ENCODE assay signal across 32 mouse cellular contexts in the genomic region with DNA sequence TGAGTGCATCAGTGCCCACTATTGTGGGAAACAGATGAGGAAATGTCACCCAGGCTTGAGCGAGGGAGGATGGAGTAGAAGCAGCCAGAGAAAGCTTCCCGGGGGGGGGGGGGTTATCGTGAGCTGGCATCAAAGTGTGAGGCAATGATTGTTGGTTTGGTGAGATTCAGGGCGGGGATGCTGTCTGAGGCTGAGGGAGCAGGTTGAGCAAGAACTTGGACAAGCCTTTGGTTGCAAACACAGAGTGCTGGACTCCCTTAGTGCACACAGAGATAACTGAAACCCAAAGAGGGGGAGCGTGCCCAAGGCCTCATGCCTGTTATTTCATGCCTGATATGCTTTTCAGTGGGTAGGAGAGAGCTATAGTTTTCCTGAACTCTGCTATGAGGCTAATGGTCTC. TPM values are rescaled to one million over a fixed set of nuclear protein-coding genes. Genes with fewer than 3 reads are reported as not detected.
"Had no signal": no experiment of that assay in that cellular context is flagged by ENCODE, and none has a peak within 500 bp of the region (broad histone marks: within the 10 kb centered on the region; RNA-seq: fewer than 3 reads in every experiment).

No protein-coding gene starts in this region.

- H3K9ac ChIP-seq: intestine, embryonic 15.5 days; kidney, embryonic 15.5 days; liver, embryonic 13.5 days; lung, embryonic 14.5 days; midbrain, embryonic 12.5 days; neural tube, embryonic 13.5 days; stomach, embryonic 15.5 days had no signal

- H3K4me2 ChIP-seq: intestine, embryonic 15.5 days; kidney, embryonic 15.5 days; liver, embryonic 13.5 days; lung, embryonic 14.5 days; midbrain, embryonic 12.5 days; neural tube, embryonic 13.5 days; stomach, embryonic 15.5 days had no signal

- H3K9me3 ChIP-seq: intestine, embryonic 15.5 days; kidney, embryonic 15.5 days; liver, embryonic 13.5 days; midbrain, embryonic 12.5 days; neural tube, embryonic 13.5 days; stomach, embryonic 15.5 days had no signal

- H3K27ac ChIP-seq: intestine, embryonic 15.5 days; kidney, embryonic 15.5 days; left cerebral cortex, adult 2 months; liver, embryonic 13.5 days; macrophage; midbrain, embryonic 12.5 days; neural tube, embryonic 13.5 days; stomach, embryonic 15.5 days had no signal

- H3K4me1 ChIP-seq: liver, embryonic 13.5 days had no signal

- H3K27me3 ChIP-seq: intestine, embryonic 15.5 days; stomach, embryonic 15.5 days had no signal

- H3K36me3 ChIP-seq: intestine, embryonic 15.5 days; liver, embryonic 13.5 days; midbrain, embryonic 12.5 days; neural tube, embryonic 13.5 days; stomach, embryonic 15.5 days had no signal

- DNase-seq: kidney, adult 11 months; kidney, adult 8-10 months; kidney, postnatal 10 days; layer of hippocampus, postnatal 36 days; liver, embryonic 13.5 days; lung, embryonic 14.5 days; retina, postnatal 1 day; right cerebral cortex, postnatal 25 days; spleen, adult 18-20 months; thymus, postnatal 36 days had no signal

- ATAC-seq: intestine, embryonic 15.5 days; lung, postnatal 0 days; midbrain, embryonic 16.5 days had no signal

- H3K4me3 ChIP-seq: intestine, embryonic 15.5 days; kidney, embryonic 15.5 days; left cerebral cortex, adult 2 months; liver, embryonic 13.5 days; midbrain, embryonic 12.5 days; myocyte; neural tube, embryonic 13.5 days; stomach, embryonic 15.5 days had no signal

RNA-seq across cellular contexts. Expression of gene Wfdc2, which starts 5.2 kb away (rescaled TPM):
- total RNA-seq: layer of hippocampus, postnatal 36 days; left cerebral cortex, postnatal 36 days; megakaryocyte-erythroid progenitor cell, adult 5-6 weeks; monocyte, adult 5-6 weeks; neutrophil, adult 5-6 weeks had no signal
- polyA plus RNA-seq: macrophage, myocyte had no signal

RNA-seq across cellular contexts. Expression of gene Spint3, which starts 5.8 kb away (rescaled TPM):
- total RNA-seq: layer of hippocampus, adult 8-10 months; layer of hippocampus, postnatal 10 days; layer of hippocampus, postnatal 36 days; left cerebral cortex, adult 2 months; left cerebral cortex, postnatal 10 days; left cerebral cortex, postnatal 36 days; megakaryocyte-erythroid progenitor cell, adult 5-6 weeks; monocyte, adult 5-6 weeks; neutrophil, adult 5-6 weeks had no signal
- polyA plus RNA-seq: intestine, embryonic 15.5 days; kidney, embryonic 15.5 days; limb, embryonic 11.5 days; limb, embryonic 14.5 days; liver, embryonic 13.5 days; liver, embryonic 16.5 days; lung, embryonic 14.5 days; lung, postnatal 0 days; macrophage; midbrain, embryonic 12.5 days; midbrain, embryonic 16.5 days; myocyte; neural tube, embryonic 13.5 days; stomach, embryonic 15.5 days; thymus, postnatal 0 days had no signal

RNA-seq across cellular contexts. Expression of gene Wfdc6a, which starts 17.8 kb away (rescaled TPM):
- total RNA-seq: layer of hippocampus, adult 8-10 months; layer of hippocampus, postnatal 36 days; left cerebral cortex, adult 2 months; left cerebral cortex, postnatal 36 days; megakaryocyte-erythroid progenitor cell, adult 5-6 weeks; monocyte, adult 5-6 weeks; neutrophil, adult 5-6 weeks had no signal
- polyA plus RNA-seq: limb, embryonic 11.5 days; macrophage; midbrain, embryonic 12.5 days; midbrain, embryonic 16.5 days; myocyte; neural tube, embryonic 13.5 days; thymus, postnatal 0 days had no signal

RNA-seq across cellular contexts. Expression of gene Eppin, which starts 25.9 kb away (rescaled TPM):
- total RNA-seq: layer of hippocampus, adult 8-10 months; layer of hippocampus, postnatal 10 days; layer of hippocampus, postnatal 36 days; left cerebral cortex, adult 2 months; left cerebral cortex, postnatal 10 days; left cerebral cortex, postnatal 36 days; megakaryocyte-erythroid progenitor cell, adult 5-6 weeks; monocyte, adult 5-6 weeks; neutrophil, adult 5-6 weeks had no signal
- polyA plus RNA-seq: intestine, embryonic 15.5 days; kidney, embryonic 15.5 days; limb, embryonic 11.5 days; limb, embryonic 14.5 days; liver, embryonic 13.5 days; liver, embryonic 16.5 days; lung, embryonic 14.5 days; lung, postnatal 0 days; macrophage; midbrain, embryonic 12.5 days; midbrain, embryonic 16.5 days; myocyte; neural tube, embryonic 13.5 days; stomach, embryonic 15.5 days; thymus, postnatal 0 days; urinary bladder, adult 2 months had no signal

RNA-seq across cellular contexts. Expression of gene Wfdc6b, which starts 45.9 kb away (rescaled TPM):
- total RNA-seq: layer of hippocampus, adult 8-10 months; layer of hippocampus, postnatal 10 days; layer of hippocampus, postnatal 36 days; left cerebral cortex, adult 2 months; left cerebral cortex, postnatal 10 days; left cerebral cortex, postnatal 36 days; megakaryocyte-erythroid progenitor cell, adult 5-6 weeks; monocyte, adult 5-6 weeks; neutrophil, adult 5-6 weeks had no signal
- polyA plus RNA-seq: intestine, embryonic 15.5 days; kidney, embryonic 15.5 days; limb, embryonic 11.5 days; limb, embryonic 14.5 days; liver, embryonic 13.5 days; liver, embryonic 16.5 days; lung, embryonic 14.5 days; macrophage; midbrain, embryonic 12.5 days; midbrain, embryonic 16.5 days; myocyte; neural tube, embryonic 13.5 days; stomach, embryonic 15.5 days; thymus, postnatal 0 days; urinary bladder, adult 2 months had no signal
